19 mouse cellular contexts compared by ENCODE assay signal in genomic region chr4:100056046-100056445, GRCm38 (mm10). TPM values are rescaled to one million over a fixed set of nuclear protein-coding genes. Genes with fewer than 3 reads are reported as not detected.
DNase-seq lines count a peak whose midpoint lies in the region; ATAC-seq and TF ChIP-seq lines count a peak whose summit lies in the region.
"Had no signal": no experiment of that assay in that cellular context is flagged by ENCODE, and none has a peak within 500 bp of the region (broad histone marks: within the 10 kb centered on the region; RNA-seq: fewer than 3 reads in every experiment).

No protein-coding gene starts in this region.

- peak; percentile 47 for DNase-seq in heart, adult 8-10 months (ENCODE audit: low spot score)
- peak; percentile 72 for DNase-seq in embryonic facial prominence, embryonic 14.5 days (ENCODE audit: low spot score)
- peak; percentile 24 to 61 for DNase-seq in heart, adult 9 months (ENCODE audit: low spot score in 2 of 2)
- DNase-seq in limb, embryonic 14.5 days (ENCODE audit: low spot score) = peak; percentile 38
- DNase-seq in adrenal gland, adult 18-20 months (ENCODE audit: low spot score in 2 of 2) = no peak
- no peak for DNase-seq in urinary bladder, postnatal 25 days (ENCODE audit: low spot score)
- DNase-seq: cerebellum, adult 11 months; lung, postnatal 14 days; thymus, adult 18-20 months had no signal

- no peak overlapping the region for H3K27ac ChIP-seq in heart, embryonic 11.5 days (ENCODE audit: low read depth, low read length)
- H3K27ac ChIP-seq in embryonic facial prominence, embryonic 14.5 days (replicated peaks; ENCODE audit: low read depth, low read length) = no peak overlapping the region
- peak overlapping the region; percentile 59; the same call in 1 of the 2 replicates for H3K27ac ChIP-seq in limb, embryonic 14.5 days (replicated peaks; ENCODE audit: low read depth, low read length)
- H3K27ac ChIP-seq: heart, embryonic 13.5 days; hindbrain, postnatal 0 days; left cerebral cortex, adult 2 months; liver, embryonic 14.5 days; midbrain, embryonic 13.5 days; neural tube, embryonic 13.5 days had no signal

- 50% methylated on average over 9 of the region's 9 CpGs for WGBS in heart, embryonic 11.5 days (ENCODE audit: insufficient replicate concordance)
- 32% methylated on average over 9 of the region's 9 CpGs for WGBS in embryonic facial prominence, embryonic 14.5 days
- WGBS in limb, embryonic 14.5 days = 38% methylated on average over 9 of the region's 9 CpGs

- H3K9ac ChIP-seq in heart, embryonic 11.5 days (ENCODE audit: low read depth, low read length) = no peak overlapping the region
- no peak overlapping the region for H3K9ac ChIP-seq in embryonic facial prominence, embryonic 14.5 days (ENCODE audit: low read depth, low read length)
- no peak overlapping the region for H3K9ac ChIP-seq in limb, embryonic 14.5 days (ENCODE audit: low read depth, low read length, severe bottlenecking)
- H3K9ac ChIP-seq: heart, embryonic 13.5 days; liver, embryonic 14.5 days; midbrain, embryonic 13.5 days; neural tube, embryonic 13.5 days had no signal

- no peak for TF ChIP-seq POLR2A in limb, embryonic 14.5 days (IDR thresholded peaks at IDR 0.05; ENCODE audit: borderline replicate concordance, extremely low read depth, insufficient read depth, insufficient read length)

- H3K4me3 ChIP-seq in heart, embryonic 11.5 days (ENCODE audit: low read depth, low read length) = no peak overlapping the region
- H3K4me3 ChIP-seq in embryonic facial prominence, embryonic 14.5 days (ENCODE audit: low read depth, low read length) = no peak overlapping the region
- H3K4me3 ChIP-seq in limb, embryonic 14.5 days (replicated peaks; ENCODE audit: low read length) = no peak overlapping the region
- H3K4me3 ChIP-seq: erythroblast, embryonic 14.5 days; heart, embryonic 13.5 days; left cerebral cortex, adult 2 months; midbrain, embryonic 13.5 days; neural tube, embryonic 13.5 days had no signal

- no peaks in the 10 kb centered on the region for H3K4me1 ChIP-seq in heart, embryonic 11.5 days (ENCODE audit: control insufficient read depth, insufficient read depth, low read length)
- peaks cover 14% of the 10 kb centered on the region for H3K4me1 ChIP-seq in embryonic facial prominence, embryonic 14.5 days (ENCODE audit: control insufficient read depth, insufficient read depth, low read length)
- H3K4me1 ChIP-seq in limb, embryonic 14.5 days (ENCODE audit: control insufficient read depth, insufficient read depth, low read length) = peaks cover 30% of the 10 kb centered on the region
- H3K4me1 ChIP-seq: neural tube, embryonic 13.5 days had no signal

- ATAC-seq in heart, embryonic 11.5 days (replicated peaks; ENCODE audit: insufficient number of reproducible peaks, low FRiP score, low TSS enrichment) = no peak
- ATAC-seq in embryonic facial prominence, embryonic 14.5 days (ENCODE audit: low read depth) = peak; percentile 37; the same call in 1 of the 2 replicates
- ATAC-seq in limb, embryonic 14.5 days (ENCODE audit: low FRiP score, low read depth) = peak; percentile 44; the same call in 1 of the 2 replicates
- ATAC-seq in megakaryocyte, adult 5-6 weeks (ENCODE audit: poor library complexity, severe bottlenecking) = no peak
- ATAC-seq: hindbrain, postnatal 0 days; midbrain, embryonic 13.5 days had no signal

- no peak overlapping the region for H3K4me2 ChIP-seq in heart, embryonic 11.5 days
- H3K4me2 ChIP-seq in embryonic facial prominence, embryonic 14.5 days (ENCODE audit: low read depth, low read length) = no peak overlapping the region
- H3K4me2 ChIP-seq in limb, embryonic 14.5 days (replicated peaks; ENCODE audit: low read depth, low read length, severe bottlenecking) = no peak overlapping the region
- H3K4me2 ChIP-seq: heart, embryonic 13.5 days; midbrain, embryonic 13.5 days; neural tube, embryonic 13.5 days had no signal

- no peaks in the 10 kb centered on the region for H3K36me3 ChIP-seq in heart, embryonic 11.5 days (ENCODE audit: control insufficient read depth, insufficient read depth, low read length)
- H3K36me3 ChIP-seq in embryonic facial prominence, embryonic 14.5 days (ENCODE audit: control insufficient read depth, insufficient read depth, low read length) = no peaks in the 10 kb centered on the region
- H3K36me3 ChIP-seq in limb, embryonic 14.5 days (ENCODE audit: control insufficient read depth, insufficient read depth, low read length) = no peaks in the 10 kb centered on the region
- H3K36me3 ChIP-seq: G1E; heart, embryonic 13.5 days; midbrain, embryonic 13.5 days; neural tube, embryonic 13.5 days had no signal

- H3K9me3 ChIP-seq in heart, embryonic 11.5 days (replicated peaks; ENCODE audit: control insufficient read depth, low read length) = no peaks in the 10 kb centered on the region
- no peaks in the 10 kb centered on the region for H3K9me3 ChIP-seq in embryonic facial prominence, embryonic 14.5 days (ENCODE audit: control insufficient read depth, low read length)
- no peaks in the 10 kb centered on the region for H3K9me3 ChIP-seq in limb, embryonic 14.5 days (ENCODE audit: control insufficient read depth, low read length)
- H3K9me3 ChIP-seq: heart, embryonic 13.5 days; midbrain, embryonic 13.5 days; neural tube, embryonic 13.5 days had no signal

- H3K27me3 ChIP-seq in heart, embryonic 11.5 days (ENCODE audit: control insufficient read depth, insufficient read depth, low read length) = no peaks in the 10 kb centered on the region
- no peaks in the 10 kb centered on the region for H3K27me3 ChIP-seq in embryonic facial prominence, embryonic 14.5 days (replicated peaks; ENCODE audit: control insufficient read depth, insufficient read depth, low read length)
- no peaks in the 10 kb centered on the region for H3K27me3 ChIP-seq in limb, embryonic 14.5 days (ENCODE audit: control insufficient read depth, insufficient read depth, low read length)
- H3K27me3 ChIP-seq: heart, embryonic 13.5 days; neural tube, embryonic 13.5 days had no signal

RNA-seq across cellular contexts. Expression of gene Ror1, which starts 39.5 kb away (rescaled TPM):
- total RNA-seq in heart, adult 8-10 months (2022) = 1 to 10 TPM; 2.9 to 3.8 (median 3.3) TPM
- polyA plus RNA-seq in heart, embryonic 11.5 days (2014; fragmentation: Nextera tagmentation; extraction: Ambion mirVana) = 7.3 and 9.7 TPM in 2 replicates
- 10.2 and 13.0 TPM in 2 replicates for polyA plus RNA-seq in embryonic facial prominence, embryonic 14.5 days (2014; fragmentation: Nextera tagmentation; extraction: Ambion mirVana)
- polyA plus RNA-seq in limb, embryonic 14.5 days (2012; rRNA removed) = 8.6 and 8.7 TPM in 2 replicates
- 12.0 and 13.2 TPM in 2 replicates for polyA plus RNA-seq in limb, embryonic 14.5 days (2014; fragmentation: Nextera tagmentation; extraction: Ambion mirVana)
- 1 to 10 TPM; 2.0 to 3.4 TPM for total RNA-seq in adrenal gland, adult 18-20 months (2021)
- 0.07 TPM in 1 of 2 replicates, not detected in the other for total RNA-seq in megakaryocyte, adult 5-6 weeks (2015)
- total RNA-seq in megakaryocyte, adult 5-6 weeks (2017) = 0.11 TPM in 1 of 2 replicates, not detected in the other
- polyA plus RNA-seq: erythroblast, embryonic 14.5 days; G1E had no signal

Comparison
In these comparisons a context has a peak if more than half of its experiments do, and no peak if none do; other contexts are left out.
1. DNase-seq: peak in heart, adult 8-10 months (single experiment), embryonic facial prominence, embryonic 14.5 days (single experiment), heart, adult 9 months (2 of 2) and limb, embryonic 14.5 days (single experiment); none in adrenal gland, adult 18-20 months (0 of 2) and urinary bladder, postnatal 25 days (single experiment).
2. ATAC-seq: peak in embryonic facial prominence, embryonic 14.5 days (single experiment) and limb, embryonic 14.5 days (single experiment); none in heart, embryonic 11.5 days (single experiment) and megakaryocyte, adult 5-6 weeks (single experiment).